Comparison of ENCODE assay signal across 12 mouse cellular contexts in the genomic region with DNA sequence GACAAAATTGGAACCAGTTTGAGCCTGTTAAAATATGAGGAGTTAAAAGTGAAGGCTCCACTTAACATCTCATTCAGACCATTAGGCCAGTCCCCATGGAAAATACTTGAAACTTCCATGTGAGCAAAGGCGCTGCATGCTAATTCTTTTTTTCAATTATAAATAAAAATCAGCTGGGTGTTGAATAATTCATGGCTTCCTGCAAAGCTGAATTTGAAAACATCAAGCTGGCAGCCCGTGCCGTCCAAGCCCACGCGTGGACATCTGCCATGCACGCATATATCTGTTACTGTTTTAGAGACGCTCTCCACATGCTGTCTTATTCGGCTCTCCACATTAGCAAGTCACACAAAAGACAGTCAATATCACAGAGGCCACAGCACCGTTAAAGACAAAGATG.
A peak's percentile ranks its signal among the peaks of the same experiment; 100 is the strongest.
DNase-seq lines count a peak whose midpoint lies in the region; ATAC-seq and TF ChIP-seq lines count a peak whose summit lies in the region.
"Had no signal": no experiment of that assay in that cellular context is flagged by ENCODE, and none has a peak within 500 bp of the region (broad histone marks: within the 10 kb centered on the region; RNA-seq: fewer than 3 reads in every experiment).

No protein-coding gene starts in this region.

- H3K4me2 ChIP-seq in lung, embryonic 14.5 days, result no peak overlapping the region
- H3K4me2 ChIP-seq in lung, postnatal 0 days (replicated peaks; ENCODE audit: low read depth, low read length), result no peak overlapping the region
- H3K4me2 ChIP-seq: embryonic facial prominence, embryonic 13.5 days had no signal

- H3K9me3 ChIP-seq in lung, embryonic 14.5 days (ENCODE audit: low read depth, low read length), result no peaks in the 10 kb centered on the region
- no peaks in the 10 kb centered on the region for H3K9me3 ChIP-seq in lung, postnatal 0 days (ENCODE audit: low read length)
- H3K9me3 ChIP-seq: embryonic facial prominence, embryonic 13.5 days had no signal

- no peak for ATAC-seq in lung, embryonic 14.5 days (ENCODE audit: insufficient read depth)
- no peak for ATAC-seq in lung, postnatal 0 days

- no peak overlapping the region for H3K9ac ChIP-seq in lung, embryonic 14.5 days
- H3K9ac ChIP-seq in lung, postnatal 0 days (replicated peaks; ENCODE audit: low read depth), result no peak overlapping the region
- H3K9ac ChIP-seq: embryonic facial prominence, embryonic 13.5 days had no signal

- H3K36me3 ChIP-seq in lung, embryonic 14.5 days (ENCODE audit: insufficient read depth), result no peaks in the 10 kb centered on the region
- no peaks in the 10 kb centered on the region for H3K36me3 ChIP-seq in lung, postnatal 0 days (ENCODE audit: insufficient read depth, low read length)
- H3K36me3 ChIP-seq: embryonic facial prominence, embryonic 13.5 days had no signal

- H3K4me3 ChIP-seq in lung, embryonic 14.5 days (ENCODE audit: low read depth, low read length), result no peak overlapping the region
- H3K4me3 ChIP-seq in lung, postnatal 0 days (ENCODE audit: low read depth, low read length), result no peak overlapping the region
- H3K4me3 ChIP-seq: embryonic facial prominence, embryonic 13.5 days had no signal

- H3K27ac ChIP-seq in lung, embryonic 14.5 days (ENCODE audit: low read depth), result no peak overlapping the region
- no peak overlapping the region for H3K27ac ChIP-seq in lung, postnatal 0 days (ENCODE audit: low read length)
- H3K27ac ChIP-seq: embryonic facial prominence, embryonic 13.5 days had no signal

- no peaks in the 10 kb centered on the region for H3K4me1 ChIP-seq in lung, embryonic 14.5 days (ENCODE audit: insufficient read depth)
- H3K4me1 ChIP-seq in lung, postnatal 0 days (ENCODE audit: insufficient read depth, low read depth, low read length), result no peaks in the 10 kb centered on the region

- TF ChIP-seq CTCF in lung, embryonic 14.5 days (IDR thresholded peaks at IDR 0.05; ENCODE audit: low read depth), result no peak
- TF ChIP-seq CTCF in lung, postnatal 0 days (IDR thresholded peaks at IDR 0.05), result no peak

- DNase-seq in lung, embryonic 14.5 days, result peak; percentile 13
- DNase-seq in lung, postnatal 14 days, result no peak
- DNase-seq in layer of hippocampus, adult 11-12 months (ENCODE audit: low spot score), result peak; percentile 87
- DNase-seq in mesoderm, embryonic 11.5 days (ENCODE audit: low read depth, low spot score), result peak; percentile 35
- DNase-seq in telencephalon, adult 2 months (ENCODE audit: low read depth, low spot score), result peak; percentile 88
- no peak for DNase-seq in T-cell, adult 2 months (ENCODE audit: low spot score)
- DNase-seq in lung, postnatal 0 days (ENCODE audit: low spot score), result no peak
- no peak for DNase-seq in heart, postnatal 4 days
- DNase-seq: adrenal gland, postnatal 36 days; thymus, postnatal 4 days had no signal

- H3K27me3 ChIP-seq in lung, embryonic 14.5 days (ENCODE audit: insufficient read depth, low read length), result no peaks in the 10 kb centered on the region
- H3K27me3 ChIP-seq in lung, postnatal 0 days (replicated peaks; ENCODE audit: insufficient read depth, low read length), result no peaks in the 10 kb centered on the region
- H3K27me3 ChIP-seq: CH12.LX; embryonic facial prominence, embryonic 13.5 days had no signal

- 67% methylated on average over 9 of the region's 9 CpGs for WGBS in lung, embryonic 14.5 days
- WGBS in lung, postnatal 0 days, result 65% methylated on average over 9 of the region's 9 CpGs

- TF ChIP-seq EP300 in lung, postnatal 0 days (IDR thresholded peaks at IDR 0.05), result no peak

Comparison
In these comparisons a context has a peak if more than half of its experiments do, and no peak if none do; other contexts are left out.
1. DNase-seq: peak in lung, embryonic 14.5 days (single experiment), layer of hippocampus, adult 11-12 months (single experiment), mesoderm, embryonic 11.5 days (single experiment) and telencephalon, adult 2 months (single experiment); none in lung, postnatal 14 days (single experiment), T-cell, adult 2 months (single experiment), lung, postnatal 0 days (single experiment) and heart, postnatal 4 days (single experiment).